Mouse (Mus musculus) forelimb bud, embryonic 11.5 days (tissue): Measurements from ENCODE around the gene Irf8.
"Not testable (repeated sequence)": the region's sequence is repeated elsewhere in the genome, so short reads cannot be mapped to it uniquely, and the experiment has no call there.

Source experiments
- DNase-seq: peaks from one replicate; pipeline ENCODE4 v3.0.0-alpha.2; 2012; ENCODE audit warnings: low read depth, low spot score

Gene Irf8

GRCm38 (mm10) chr8:120797019-120797727 is 61.0 kb downstream of the Irf8 start:
- no peak for DNase-seq

- DNase-seq = peak; percentile 57
These were observed 64.2 kb downstream of the Irf8 start for GRCm38 (mm10) chr8:120800308-120800865.

- not testable (repeated sequence) for DNase-seq
These were observed 67.7 kb downstream of the Irf8 start for GRCm38 (mm10) chr8:120803661-120804375.

GRCm38 (mm10) chr8:120804741-120805140 is 68.6 kb downstream of the Irf8 start:
- DNase-seq = no peak
